Mouse (Mus musculus) right cerebral cortex, postnatal 4 days (tissue): ENCODE measurements at regions not wholly inside any gene's neighbourhood (a gene's known extent, or its start where the extent isn't known, plus 50 kb on each side); places are given as distances from the start of the nearest gene placed in this dataset.
A peak's percentile ranks its signal among the peaks of the same experiment; 100 is the strongest.

ENCODE experiments used
- DNase-seq: peaks from one replicate; pipeline ENCODE4 v3.0.0-alpha.2; 2022

GRCm38 (mm10) chr16:26302045-26302444 is 69.6 kb downstream of the Cldn1 start:
- no peak for DNase-seq

GRCm38 (mm10) chr16:26291692-26292091 is 79.9 kb downstream of the Cldn1 start:
- no peak for DNase-seq

- no peak for DNase-seq
Observed at GRCm38 (mm10) chr16:26285627-26286026, 86.0 kb downstream of the Cldn1 start.

- no peak for DNase-seq
Observed at GRCm38 (mm10) chr16:26284713-26285112, 86.9 kb downstream of the Cldn1 start.

GRCm38 (mm10) chr16:26282418-26282817 is 89.2 kb downstream of the Cldn1 start:
- no peak for DNase-seq

- no peak for DNase-seq
Observed at GRCm38 (mm10) chr16:26281496-26281895, 90.1 kb downstream of the Cldn1 start.

- no peak for DNase-seq
Observed at GRCm38 (mm10) chr16:26276789-26277188, 94.9 kb downstream of the Cldn1 start.

- no peak for DNase-seq
Observed at GRCm38 (mm10) chr16:26252824-26253223, 118.8 kb downstream of the Cldn1 start.

GRCm38 (mm10) chr16:26251698-26252097 is 119.9 kb downstream of the Cldn1 start:
- no peak for DNase-seq

- no peak for DNase-seq
Observed at GRCm38 (mm10) chr16:26251027-26251426, 120.6 kb downstream of the Cldn1 start.

GRCm38 (mm10) chr16:26248939-26249338 is 122.7 kb downstream of the Cldn1 start:
- DNase-seq: no peak

- no peak for DNase-seq
Observed at GRCm38 (mm10) chr16:26247926-26248325, 123.7 kb downstream of the Cldn1 start.

- DNase-seq: no peak
Observed at GRCm38 (mm10) chr16:26235239-26235638, 129.7 kb upstream of the P3h2 start.

- peak; percentile 92 for DNase-seq
Observed at GRCm38 (mm10) chr16:26234113-26234512, 128.5 kb upstream of the P3h2 start.

- no peak for DNase-seq
Observed at GRCm38 (mm10) chr16:26231110-26231509, 125.5 kb upstream of the P3h2 start.

- DNase-seq: no peak
Observed at GRCm38 (mm10) chr16:26211418-26211817, 105.8 kb upstream of the P3h2 start.

GRCm38 (mm10) chr16:26199125-26199524 is 93.5 kb upstream of the P3h2 start:
- no peak for DNase-seq

GRCm38 (mm10) chr16:26196345-26196744 is 90.8 kb upstream of the P3h2 start:
- no peak for DNase-seq

GRCm38 (mm10) chr16:26185288-26186281 is 80.0 kb upstream of the P3h2 start:
- no peak for DNase-seq

- DNase-seq: no peak
Observed at GRCm38 (mm10) chr16:26184647-26185262, 79.2 kb upstream of the P3h2 start.

- no peak for DNase-seq
Observed at GRCm38 (mm10) chr16:26183530-26183929, 77.9 kb upstream of the P3h2 start.

GRCm38 (mm10) chr16:26181716-26182115 is 76.1 kb upstream of the P3h2 start:
- no peak for DNase-seq

GRCm38 (mm10) chr16:26171441-26171840 is 65.9 kb upstream of the P3h2 start:
- no peak for DNase-seq

GRCm38 (mm10) chr16:26169382-26169781 is 63.8 kb upstream of the P3h2 start:
- no peak for DNase-seq
